Mouse (Mus musculus) frontal cortex, adult (tissue): ENCODE measurements around the gene Trim2.

Experiments used
- ATAC-seq: cut with Nextera tagmentation; 2 replicates; pipeline ENCODE4 v1.9.2; 2017; ENCODE audit warnings: mild to moderate bottlenecking, moderate library complexity, mixed read lengths; ENCODE audit not compliant: low TSS enrichment

Gene Trim2

DNA sequence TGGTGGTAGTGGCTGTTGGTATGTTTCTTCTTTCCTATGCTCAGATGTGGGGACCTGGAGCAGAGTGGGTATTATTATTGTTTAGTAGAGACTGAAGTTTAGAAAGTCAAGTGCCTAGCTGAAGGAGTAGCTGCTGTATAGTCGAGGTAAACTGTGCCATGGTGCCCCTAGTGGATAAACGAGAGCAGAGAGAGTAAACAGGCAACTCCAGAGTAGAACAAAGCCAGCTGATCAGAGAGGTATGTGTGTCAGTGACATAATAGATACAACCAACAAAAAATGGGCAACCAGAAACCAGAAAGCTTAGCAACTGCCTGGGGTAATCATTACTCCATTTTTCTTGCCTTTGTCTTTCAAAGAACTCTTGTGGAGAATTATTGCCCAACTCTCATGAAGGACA lies 81.7 kb downstream of the Trim2 start:
- ATAC-seq = no peak

DNA sequence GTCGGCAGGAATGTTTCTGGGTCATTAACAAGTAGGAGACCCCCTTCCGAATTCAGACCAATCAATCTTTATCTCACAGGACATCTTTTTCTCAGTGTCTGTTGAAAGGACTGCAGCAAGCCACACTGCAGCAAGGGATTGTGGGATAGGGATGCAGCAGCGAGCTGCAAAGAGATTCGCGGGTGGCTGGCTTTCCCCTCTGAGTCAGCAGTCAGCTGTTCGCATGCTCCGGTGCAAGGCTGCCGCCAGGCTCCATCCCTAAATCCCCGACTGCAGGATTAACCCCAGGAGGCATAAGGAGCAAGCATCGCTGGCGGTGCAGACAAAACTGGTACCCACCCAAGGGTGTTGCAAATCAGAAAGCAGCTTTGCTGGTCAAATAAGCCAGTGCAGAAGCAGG lies 85.9 kb downstream of the Trim2 start:
- ATAC-seq = peak; percentile 89

DNA sequence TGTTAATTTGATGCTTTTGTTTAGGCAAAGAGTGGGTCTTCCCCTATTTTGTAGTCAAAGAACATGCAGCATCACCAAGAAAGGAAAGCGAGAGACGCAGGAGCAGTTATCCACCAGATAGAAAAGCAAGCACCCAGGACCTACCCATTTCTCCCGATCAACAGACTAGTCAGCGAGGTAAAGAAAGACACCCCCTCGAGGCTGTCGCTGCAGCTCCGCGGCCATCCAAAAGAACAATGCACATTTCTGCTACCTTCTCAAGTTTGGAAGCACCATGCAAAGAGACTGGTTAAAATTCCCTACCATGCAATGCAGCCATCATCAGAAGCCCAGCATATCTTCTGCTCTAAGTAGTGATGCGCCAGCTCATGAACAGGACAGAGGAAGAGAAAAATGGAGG lies 86.4 kb downstream of the Trim2 start:
- ATAC-seq = 0 out of 2 replicates have a peak, but pooled peaks have one; percentile 7

DNA sequence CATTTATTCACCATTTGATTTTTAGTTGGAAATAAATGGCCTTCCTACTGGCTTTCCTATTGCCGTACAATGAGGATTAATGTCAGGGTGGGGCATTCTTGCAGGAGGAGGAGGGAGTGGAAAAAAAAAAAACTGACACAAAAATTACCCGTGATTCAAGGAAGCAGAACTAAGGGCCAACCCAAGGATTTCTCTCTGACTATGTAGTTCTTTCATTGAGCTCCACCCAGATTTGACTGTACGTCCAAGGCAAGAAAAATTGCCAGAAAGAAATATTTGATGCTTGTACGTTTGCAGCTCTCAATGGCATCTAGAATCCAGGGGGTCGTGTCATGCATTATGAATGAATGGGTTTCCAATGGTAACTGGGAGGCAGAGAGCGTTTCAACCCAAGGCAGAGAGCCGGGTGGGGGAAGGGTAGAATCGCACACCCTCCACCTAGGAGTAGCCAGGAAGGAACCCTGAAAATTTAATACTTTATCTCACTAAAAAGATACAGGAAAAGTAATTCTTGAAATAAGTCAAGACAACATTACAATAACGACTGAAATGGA lies 86.9 kb downstream of the Trim2 start:
- ATAC-seq = no peak

DNA sequence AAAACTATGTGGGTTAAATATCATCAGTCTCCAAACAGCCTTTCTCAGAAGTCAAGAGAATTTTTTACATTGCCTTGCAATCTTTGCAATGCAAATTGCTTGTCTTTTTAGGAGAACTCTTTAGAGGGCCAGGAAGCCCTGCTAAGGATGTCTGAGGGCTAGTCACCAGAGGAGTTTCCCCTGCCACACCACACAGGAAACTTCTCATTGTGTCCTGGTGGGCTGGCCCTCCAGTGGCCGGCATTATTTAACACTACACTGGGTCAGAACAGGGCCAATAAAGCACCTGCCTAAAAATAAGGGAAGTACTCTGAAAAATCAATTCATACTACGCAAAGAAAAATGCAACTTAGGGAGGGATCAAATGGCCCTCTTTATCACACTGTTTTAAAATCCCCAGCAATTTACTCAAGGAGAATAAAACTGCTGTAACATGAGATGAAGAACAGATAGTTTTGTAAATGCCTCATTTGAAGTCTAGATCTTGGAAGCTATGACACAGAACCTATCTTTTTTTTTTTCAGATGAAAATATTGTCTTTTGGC lies 87.4 kb downstream of the Trim2 start:
- ATAC-seq = no peak

DNA sequence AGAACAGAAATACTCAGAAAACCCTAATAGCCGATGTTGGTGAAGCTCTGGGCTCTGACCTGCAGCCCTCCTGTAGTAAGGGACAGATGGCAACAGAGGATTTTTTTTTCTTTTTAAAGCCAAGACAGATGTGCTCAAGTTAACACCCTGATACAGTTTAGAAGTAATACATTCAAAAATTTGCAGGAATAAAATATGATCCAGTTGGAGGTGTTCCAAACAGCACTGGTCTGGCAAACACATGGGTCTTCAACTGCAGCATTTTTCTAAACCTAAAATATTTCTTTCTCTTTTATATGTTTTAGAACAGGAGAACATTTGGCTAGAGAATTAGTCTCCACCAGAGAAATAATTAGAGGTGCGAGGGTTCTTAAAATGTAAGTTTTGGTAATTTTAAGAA lies 88.2 kb downstream of the Trim2 start:
- no peak for ATAC-seq

DNA sequence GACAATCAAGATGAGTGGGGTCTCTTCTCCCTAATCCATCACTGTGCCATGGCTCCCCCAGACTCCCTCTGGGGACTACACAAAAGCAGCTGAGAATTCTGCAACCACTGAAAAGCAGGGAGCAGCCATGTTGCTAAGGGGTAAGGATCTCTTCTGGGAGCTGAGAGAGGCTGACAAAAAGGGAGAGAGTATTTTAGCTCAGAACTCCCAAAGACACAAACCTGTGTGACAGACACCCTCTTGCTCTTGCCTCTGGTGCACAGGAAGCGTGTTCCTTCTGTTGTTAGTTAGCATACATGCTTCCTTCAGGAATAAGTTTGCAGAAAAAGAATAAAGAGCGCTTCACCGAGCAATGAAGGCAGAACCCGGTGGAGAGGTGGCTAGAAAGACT lies 88.7 kb downstream of the Trim2 start:
- ATAC-seq = 0 out of 2 replicates have a peak, but pooled peaks have one; percentile 1

DNA sequence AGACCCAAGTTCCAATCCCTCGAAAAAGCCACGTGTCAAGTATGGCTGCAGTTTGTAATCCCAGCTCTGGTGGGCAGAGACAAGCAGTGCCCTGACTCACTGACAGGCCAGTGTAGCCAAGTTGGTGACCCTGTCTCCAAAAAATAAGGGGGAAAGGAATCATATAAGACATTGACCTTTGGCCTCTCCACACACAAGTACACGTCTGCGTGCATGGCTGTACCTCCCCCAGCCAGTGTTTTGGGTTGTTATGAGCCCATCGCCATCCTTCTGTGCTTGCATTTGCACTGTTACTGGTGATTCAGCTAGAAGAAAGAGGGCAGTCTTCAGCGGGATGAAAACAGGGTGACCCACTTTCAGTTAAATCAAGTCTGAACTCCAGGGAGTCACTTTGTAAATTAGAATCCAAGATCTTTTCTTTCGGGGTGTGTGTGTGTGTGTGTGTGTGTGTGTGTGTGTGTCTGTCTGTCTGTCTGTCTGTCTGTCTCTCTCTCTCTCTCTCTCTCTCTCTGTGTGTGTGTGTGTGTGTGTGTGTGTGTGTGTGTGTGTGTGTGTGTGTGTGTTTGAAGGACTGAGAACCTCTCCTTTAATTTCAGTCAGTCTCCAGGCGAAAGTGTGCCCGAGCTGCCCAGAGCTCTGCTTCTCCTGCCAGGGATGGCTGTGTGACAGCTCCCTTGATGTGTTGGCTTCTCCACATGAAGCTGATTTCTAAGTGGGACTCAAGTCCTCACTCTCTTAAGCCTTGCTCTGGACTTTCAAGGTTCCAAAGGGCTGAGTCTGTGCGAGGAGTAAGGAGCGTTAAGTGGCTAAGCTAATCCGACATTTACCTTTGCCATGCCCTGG lies 89.3 kb downstream of the Trim2 start:
- peak; percentile 29; the same call in 1 of the 2 replicates for ATAC-seq

DNA sequence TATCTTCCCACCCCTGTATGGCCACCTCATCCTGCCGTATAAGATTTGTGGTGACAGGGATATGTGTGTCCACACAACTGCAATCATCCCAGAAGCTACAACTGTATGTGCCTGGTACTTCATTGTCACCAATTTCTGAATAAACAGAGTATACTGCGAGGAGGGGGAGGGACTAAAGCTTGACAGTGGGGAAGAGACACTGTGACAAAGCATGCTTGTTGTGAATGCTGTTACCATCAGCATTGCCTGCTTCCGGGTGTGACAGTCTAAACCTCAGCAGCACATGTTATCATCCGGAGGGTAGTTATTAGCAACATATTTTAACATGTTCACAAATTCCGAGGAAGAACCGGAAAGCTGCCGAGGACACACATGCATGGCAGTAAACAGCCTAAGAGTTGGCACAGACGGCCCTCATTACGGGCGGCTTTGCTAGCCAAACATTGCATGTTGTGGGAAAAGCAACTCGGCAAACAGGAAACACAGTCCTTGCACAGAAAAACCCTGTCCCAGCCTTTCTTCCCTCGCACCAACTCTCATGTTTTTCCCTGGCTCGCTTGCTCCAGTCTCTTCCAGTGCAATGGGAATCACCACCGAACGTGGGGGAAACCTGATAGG lies 90.8 kb downstream of the Trim2 start:
- ATAC-seq = no peak

DNA sequence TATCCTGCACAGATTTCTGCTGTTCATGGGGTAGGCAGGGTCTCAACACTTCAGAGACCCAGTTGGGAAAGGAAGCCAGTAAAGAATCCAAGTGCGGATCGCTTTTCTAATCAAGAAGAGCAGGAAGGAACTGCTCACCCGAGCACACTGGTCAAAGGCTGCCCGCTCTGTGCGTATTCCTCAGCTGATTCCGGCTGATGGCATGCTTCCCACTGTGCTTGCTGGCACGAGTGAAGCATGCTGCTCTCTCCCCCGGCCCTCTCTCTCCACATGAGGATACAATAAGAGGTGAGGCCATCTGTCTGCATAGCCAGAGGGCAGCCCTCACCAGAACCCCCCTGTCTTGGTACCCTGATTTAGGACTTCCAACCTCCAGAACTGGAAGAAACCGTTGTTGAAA lies 91.4 kb downstream of the Trim2 start:
- peak; percentile 8; the same call in 1 of the 2 replicates for ATAC-seq

DNA sequence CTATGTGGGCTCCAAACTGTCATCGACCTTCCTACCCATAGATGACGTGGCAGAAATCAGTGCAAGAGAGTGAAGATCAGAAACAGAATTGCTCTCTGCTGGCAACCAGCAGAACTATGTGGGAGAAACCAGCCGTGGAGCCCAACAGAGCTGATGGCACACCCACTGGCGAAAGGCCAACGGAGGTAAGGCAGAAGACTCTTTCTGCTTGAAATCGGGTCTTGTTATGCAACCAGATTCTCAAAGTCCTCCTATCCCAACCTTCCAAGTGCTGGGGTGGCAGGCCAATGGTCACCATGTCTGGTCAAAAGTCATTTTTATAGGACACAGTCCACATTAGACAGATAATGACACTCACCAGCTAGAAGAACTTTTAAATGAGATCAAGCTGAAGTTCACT lies 92.2 kb downstream of the Trim2 start:
- ATAC-seq = peak; percentile 38

DNA sequence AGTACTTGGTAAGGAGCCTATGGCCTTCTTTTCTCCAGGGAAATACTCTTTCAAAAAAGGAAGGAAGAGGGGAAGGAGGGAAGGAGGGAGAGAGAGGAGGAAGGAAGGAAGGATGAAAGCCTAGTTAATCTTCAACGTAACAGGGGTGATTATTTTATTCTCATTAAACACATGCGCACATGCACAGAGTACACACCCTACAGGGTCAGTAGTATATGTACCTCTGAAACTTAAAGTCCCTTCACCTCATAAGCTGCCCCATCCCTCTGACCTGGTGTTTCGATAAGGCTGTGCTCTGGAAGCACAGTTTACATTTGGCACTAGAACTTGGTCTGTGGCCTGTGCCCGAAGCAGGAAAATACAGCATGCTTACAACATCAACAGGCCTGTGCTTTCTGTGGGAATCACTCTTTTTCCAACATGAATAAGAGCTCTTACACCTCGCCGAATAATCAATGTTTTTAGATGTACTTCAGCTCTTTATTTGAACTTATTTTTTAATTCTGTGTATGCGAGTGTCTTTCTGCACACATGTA lies 95.3 kb downstream of the Trim2 start:
- ATAC-seq = no peak

DNA sequence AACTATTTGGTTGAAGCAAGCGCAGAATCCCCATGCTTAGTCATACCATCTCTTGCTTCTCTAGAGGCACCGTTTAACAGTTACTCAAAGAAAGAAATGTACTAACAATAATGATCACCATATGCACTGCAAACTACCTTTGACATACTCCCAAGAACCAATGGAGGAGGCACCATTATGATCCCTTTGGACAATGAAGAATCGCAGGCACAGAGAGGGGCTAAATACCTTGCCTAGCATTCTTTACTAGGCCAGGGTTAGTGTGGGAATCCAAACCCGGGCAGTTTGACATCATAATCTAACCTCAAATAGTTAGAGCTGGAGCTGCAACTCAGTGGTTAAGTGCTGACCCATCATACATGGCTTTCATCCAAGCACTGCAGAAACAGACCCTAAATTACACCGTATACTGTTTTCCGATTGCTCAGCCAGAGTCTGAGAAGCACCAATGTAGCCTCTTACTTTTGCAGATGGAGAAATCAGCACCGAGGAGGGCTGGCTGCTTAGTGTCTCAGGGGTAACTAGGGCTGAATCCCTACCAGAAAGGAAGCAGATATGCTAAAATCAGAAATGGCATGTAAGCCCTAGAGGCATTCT lies 97.7 kb downstream of the Trim2 start:
- ATAC-seq = no peak

DNA sequence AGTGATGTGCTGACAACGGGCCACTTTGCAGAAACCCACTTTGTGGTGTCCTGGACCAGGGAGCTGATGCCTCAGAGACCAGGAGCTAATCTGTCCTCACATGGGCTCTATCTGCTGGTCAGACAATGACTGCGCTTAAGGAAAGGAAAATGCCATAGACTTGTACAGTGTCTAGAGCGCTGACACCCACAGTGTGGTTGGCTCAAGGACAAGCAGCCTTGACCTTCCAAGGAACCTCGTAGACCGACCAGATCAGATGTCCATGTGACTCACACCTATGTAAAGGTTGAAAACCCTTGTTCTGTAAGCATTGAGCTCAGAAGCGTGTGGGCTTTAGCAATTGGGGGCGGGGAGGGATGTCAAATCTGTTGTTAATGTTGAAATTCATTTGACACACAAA lies 98.2 kb downstream of the Trim2 start:
- ATAC-seq = no peak

DNA sequence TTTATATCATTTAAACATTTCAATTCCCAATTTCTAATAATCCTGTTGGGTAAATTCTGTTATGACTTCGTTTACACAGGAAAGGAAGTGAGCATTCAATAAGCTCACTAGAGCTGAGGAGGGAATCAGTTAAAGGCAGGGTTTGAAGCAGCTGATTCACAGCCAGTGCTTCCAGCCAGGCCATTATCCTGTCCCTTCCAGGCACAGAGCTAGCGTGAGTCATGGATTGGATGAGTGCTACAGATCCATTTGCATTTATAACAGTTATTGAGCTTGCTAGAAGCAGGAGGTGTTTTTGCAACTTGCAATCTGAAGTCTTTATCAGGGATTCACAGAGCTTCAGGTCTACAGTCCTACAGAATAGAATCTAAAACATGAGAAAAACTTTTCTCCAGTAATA lies 99.3 kb downstream of the Trim2 start:
- peak; percentile 66 for ATAC-seq

DNA sequence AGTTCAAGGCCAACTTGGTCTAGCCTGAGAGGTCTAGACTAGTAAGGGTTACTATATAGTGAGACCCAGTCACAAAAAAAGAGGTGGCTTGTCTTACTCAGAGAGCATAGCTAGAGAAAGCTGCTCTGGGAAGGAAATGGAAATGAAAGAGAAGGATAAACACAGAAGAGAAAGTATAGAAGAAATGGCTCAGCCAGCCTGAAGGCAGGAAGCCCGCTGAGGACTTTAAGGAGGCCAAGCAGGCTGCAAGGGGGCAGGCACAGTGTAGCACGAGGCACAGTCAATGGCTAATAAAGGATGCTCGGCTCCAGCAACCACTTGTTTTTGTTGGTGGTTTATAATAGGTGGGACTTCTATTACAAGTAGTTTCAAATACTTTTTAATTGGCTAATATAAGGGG lies 100.6 kb downstream of the Trim2 start:
- ATAC-seq = no peak

DNA sequence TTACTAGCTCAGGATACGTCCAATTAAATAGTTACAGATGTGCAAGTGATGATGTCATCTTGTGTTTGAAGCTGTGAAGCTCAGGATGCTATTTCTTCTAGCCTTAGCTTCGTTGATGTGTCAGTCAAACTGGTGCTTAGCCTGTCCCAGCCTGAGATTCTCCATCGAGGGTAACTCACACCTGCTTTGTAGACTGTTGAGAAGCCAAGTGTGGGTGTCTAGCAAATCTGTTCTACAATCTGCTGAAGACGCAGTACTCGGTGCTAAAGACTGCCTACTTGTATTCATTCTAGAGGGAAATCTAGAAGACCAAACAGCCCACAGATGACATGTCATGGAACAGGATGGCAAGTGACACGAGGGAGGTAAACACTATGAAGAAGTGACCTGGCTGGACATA lies 101.0 kb downstream of the Trim2 start:
- ATAC-seq = peak; percentile 76

DNA sequence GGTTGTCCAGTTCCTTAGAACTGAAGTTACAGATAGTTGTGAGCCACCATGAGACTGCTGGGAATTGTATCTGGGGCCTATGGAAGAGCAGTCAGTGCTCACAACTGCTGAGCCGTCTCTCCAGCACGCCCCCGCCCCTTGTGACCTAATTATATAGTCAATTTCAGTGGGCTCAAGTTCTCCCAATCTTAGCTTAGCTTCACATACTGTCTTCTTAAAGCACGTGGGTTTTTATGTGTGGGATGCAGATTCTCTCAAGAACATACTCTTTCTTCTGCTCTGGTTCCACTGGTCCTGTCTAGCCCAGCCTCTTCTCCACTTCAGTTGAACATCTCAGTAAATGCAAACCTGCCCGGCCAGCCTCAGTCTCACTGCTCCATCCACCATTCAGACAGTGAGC lies 102.0 kb downstream of the Trim2 start:
- ATAC-seq = peak; percentile 59

DNA sequence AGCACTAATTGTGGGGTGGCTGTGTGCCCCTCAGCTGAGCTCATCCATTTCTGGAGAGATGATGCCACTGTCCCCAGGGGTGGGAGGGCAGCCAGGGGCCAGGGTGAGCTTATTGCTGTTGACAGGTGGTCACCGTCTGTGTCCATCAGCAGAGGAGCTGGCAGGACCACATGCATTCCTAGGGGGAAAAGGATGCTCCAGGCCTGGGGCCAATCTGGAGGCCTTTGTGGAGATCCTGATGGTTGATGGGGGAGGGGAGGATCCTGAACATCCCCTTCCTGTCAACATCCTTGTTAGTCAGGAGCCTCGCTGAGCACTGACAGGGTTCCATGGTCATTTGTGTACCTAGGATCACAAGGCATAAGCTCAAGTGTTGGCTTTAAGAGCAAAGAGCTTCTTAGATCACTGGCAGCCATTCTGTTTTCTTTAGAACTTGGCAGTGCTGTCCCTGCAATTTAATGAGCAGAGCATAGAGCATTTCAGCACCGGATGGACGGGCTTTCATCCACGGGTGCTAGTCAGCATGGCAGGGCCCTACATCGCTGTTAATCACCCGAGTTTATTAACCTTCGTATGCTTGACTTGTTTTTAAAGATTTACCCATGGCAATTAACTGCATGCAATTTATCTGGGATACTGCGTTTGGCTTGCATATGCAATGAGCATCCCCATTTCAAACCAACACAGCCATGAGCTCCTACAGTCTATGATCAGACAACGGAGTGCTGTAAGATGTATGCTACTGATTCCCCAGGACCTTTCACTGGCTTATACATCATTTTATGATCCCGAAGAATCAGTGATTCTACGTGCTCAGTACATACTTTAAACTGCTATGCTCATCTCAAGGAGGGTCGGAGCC lies 105.9 kb downstream of the Trim2 start:
- ATAC-seq = no peak

DNA sequence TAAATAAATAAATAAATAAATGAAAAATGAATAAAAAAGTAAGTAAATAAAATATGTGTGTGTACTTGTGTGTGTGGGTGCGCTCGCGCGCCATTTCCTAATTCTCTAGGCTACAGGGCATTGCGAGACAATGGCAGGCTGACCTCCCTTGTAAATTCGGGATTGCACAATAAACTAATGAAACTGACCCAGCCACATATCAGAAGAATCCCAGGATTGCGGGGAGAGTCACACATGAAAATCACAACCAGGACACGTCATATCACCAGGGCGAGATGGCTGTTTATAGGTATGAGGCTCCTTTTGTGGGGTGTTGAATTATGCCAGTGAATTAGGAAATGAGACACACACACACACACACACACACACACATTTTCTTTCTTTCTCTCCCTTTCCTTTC lies 107.2 kb downstream of the Trim2 start:
- ATAC-seq = no peak

DNA sequence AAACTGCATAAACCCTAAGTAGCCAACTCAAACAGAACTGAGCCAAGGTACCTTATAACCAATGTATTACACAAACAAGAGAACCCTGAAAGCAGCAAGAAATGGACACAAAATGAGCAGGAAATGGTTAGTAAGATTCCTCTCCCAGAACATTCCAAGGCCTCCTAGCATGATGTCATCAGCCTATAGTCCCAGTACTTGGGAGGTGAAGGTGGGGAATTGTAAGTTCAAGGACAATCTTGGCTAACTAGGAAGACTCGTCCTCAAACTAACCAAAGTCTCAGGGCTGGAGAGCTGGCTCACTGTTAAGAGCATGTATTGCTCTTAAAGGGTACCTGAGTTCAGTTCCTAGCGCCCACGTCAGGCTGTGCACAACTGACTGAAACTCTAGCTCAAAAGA lies 108.4 kb downstream of the Trim2 start:
- ATAC-seq = no peak
